Mouse (Mus musculus): Measurements from ENCODE around the gene Ubash3b.
A peak's percentile ranks its signal among the peaks of the same experiment; 100 is the strongest.

Gene Ubash3b

GRCm38 (mm10) chr9:41161413-41161812 is at the start of gene Ubash3b:
TSS of gene Ubash3b (minus strand) at chr9:41161697.
- no peak for DNase-seq

GRCm38 (mm10) chr9:41207130-41208104 is 45.9 kb upstream of the Ubash3b start:
- DNase-seq = peak; percentile 97

- no peak for DNase-seq
Observed at GRCm38 (mm10) chr9:41206717-41207116, 45.2 kb upstream of the Ubash3b start.

- no peak for DNase-seq
Observed at GRCm38 (mm10) chr9:41205267-41205666, 43.8 kb upstream of the Ubash3b start.

GRCm38 (mm10) chr9:41199456-41200252 is 38.2 kb upstream of the Ubash3b start:
- DNase-seq = no peak

GRCm38 (mm10) chr9:41198501-41199265 is 37.2 kb upstream of the Ubash3b start:
- no peak for DNase-seq

GRCm38 (mm10) chr9:41195742-41196311 is 34.3 kb upstream of the Ubash3b start:
- DNase-seq = no peak

- no peak for DNase-seq
Observed at GRCm38 (mm10) chr9:41191651-41192210, 30.2 kb upstream of the Ubash3b start.

- DNase-seq = peak; percentile 87
Observed at GRCm38 (mm10) chr9:41190745-41191482, 29.4 kb upstream of the Ubash3b start.

- no peak for DNase-seq
Observed at GRCm38 (mm10) chr9:41187939-41188338, 26.4 kb upstream of the Ubash3b start.

GRCm38 (mm10) chr9:41187498-41187897 is 26.0 kb upstream of the Ubash3b start:
- no peak for DNase-seq

- no peak for DNase-seq
Observed at GRCm38 (mm10) chr9:41185331-41185730, 23.8 kb upstream of the Ubash3b start.

GRCm38 (mm10) chr9:41182550-41182949 is 21.1 kb upstream of the Ubash3b start:
- DNase-seq = peak; percentile 33

GRCm38 (mm10) chr9:41181803-41182202 is 20.3 kb upstream of the Ubash3b start:
- DNase-seq = no peak

GRCm38 (mm10) chr9:41181372-41181771 is 19.9 kb upstream of the Ubash3b start:
- DNase-seq = no peak

GRCm38 (mm10) chr9:41179056-41179455 is 17.6 kb upstream of the Ubash3b start:
- no peak for DNase-seq

- DNase-seq = no peak
Observed at GRCm38 (mm10) chr9:41173158-41173557, 11.7 kb upstream of the Ubash3b start.

- no peak for DNase-seq
Observed at GRCm38 (mm10) chr9:41172426-41172825, 10.9 kb upstream of the Ubash3b start.

- no peak for DNase-seq
Observed at GRCm38 (mm10) chr9:41170026-41170425, 8.5 kb upstream of the Ubash3b start.

- DNase-seq = no peak
Observed at GRCm38 (mm10) chr9:41168656-41169055, 7.2 kb upstream of the Ubash3b start.

GRCm38 (mm10) chr9:41168206-41168605 is 6.7 kb upstream of the Ubash3b start:
- no peak for DNase-seq
